Mouse (Mus musculus): Measurements from ENCODE around the gene 2010003K11Rik.

- TF ChIP-seq CTCF (IDR thresholded peaks at IDR 0.05; ENCODE audit: extremely low read depth, insufficient read length, insufficient replicate concordance, low read depth, low read length) (no peak), POLR2A (IDR thresholded peaks at IDR 0.05; ENCODE audit: low read depth, low read length) (no peak)
Measured at GRCm38 (mm10) chr19:4461981-4462380, 36.4 kb downstream of the 2010003K11Rik start.
